17 mouse cellular contexts compared by ENCODE assay signal in the genomic region with DNA sequence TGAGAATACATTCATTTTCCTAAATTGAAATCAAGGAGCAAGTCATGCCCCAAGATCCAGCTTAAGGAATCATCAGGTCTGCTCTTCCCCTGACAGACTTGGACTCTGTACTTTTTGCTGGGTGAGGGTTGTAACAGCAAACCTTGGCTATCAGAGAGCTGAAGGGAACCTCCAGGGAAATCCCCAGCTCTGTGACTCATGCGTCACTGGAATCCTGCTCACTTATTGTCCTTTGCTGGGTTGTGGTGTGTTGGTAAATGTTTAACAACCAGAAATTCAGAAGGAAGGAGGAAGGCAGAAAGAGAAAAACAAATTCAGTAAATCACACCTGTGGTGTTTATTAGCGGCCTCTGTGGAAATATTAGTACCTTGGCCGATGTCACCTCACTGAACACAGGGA.
DNase-seq lines count a peak whose midpoint lies in the region; ATAC-seq and TF ChIP-seq lines count a peak whose summit lies in the region.
"Had no signal": no experiment of that assay in that cellular context is flagged by ENCODE, and none has a peak within 500 bp of the region (broad histone marks: within the 10 kb centered on the region; RNA-seq: fewer than 3 reads in every experiment).

No protein-coding gene starts in this region.

- DNase-seq in heart, adult 11 months = peak; percentile 42
- no peak for DNase-seq in heart, adult 2 months
- peak; percentile 31 to 65 for DNase-seq in kidney, postnatal 25 days
- peak; percentile 78 for DNase-seq in stomach, postnatal 0 days (ENCODE audit: low spot score)
- no peak for DNase-seq in left cerebral cortex, adult 11 months (ENCODE audit: low spot score)
- no peak for DNase-seq in right cerebral cortex, adult 18-20 months
- DNase-seq in thymus, postnatal 25 days = no peak
- DNase-seq: gastrocnemius, postnatal 25 days; layer of hippocampus, postnatal 36 days; lung, postnatal 4 days had no signal

- H3K79me2 ChIP-seq in heart, adult 2 months (replicated peaks; ENCODE audit: control insufficient read depth, insufficient read depth, low read length) = no peaks in the 10 kb centered on the region

- no peak overlapping the region for H3K27ac ChIP-seq in heart, adult 2 months
- 0 out of 2 replicates have a peak overlapping the region, but pooled peaks have one; percentile 26 for H3K27ac ChIP-seq in intestine, embryonic 16.5 days (ENCODE audit: low read length)
- no peak overlapping the region for H3K27ac ChIP-seq in stomach, postnatal 0 days (replicated peaks)
- H3K27ac ChIP-seq: embryonic facial prominence, embryonic 15.5 days; heart, embryonic 15.5 days; hindbrain, embryonic 15.5 days; limb, embryonic 13.5 days; midbrain, embryonic 15.5 days had no signal

- H3K27me3 ChIP-seq in heart, adult 2 months (ENCODE audit: control insufficient read depth, insufficient read depth, low read length) = no peaks in the 10 kb centered on the region
- no peaks in the 10 kb centered on the region for H3K27me3 ChIP-seq in intestine, embryonic 16.5 days (replicated peaks; ENCODE audit: control insufficient read depth, insufficient read depth, low read length)
- H3K27me3 ChIP-seq in stomach, postnatal 0 days (ENCODE audit: control insufficient read depth, insufficient read depth, low read length) = no peaks in the 10 kb centered on the region
- H3K27me3 ChIP-seq: embryonic facial prominence, embryonic 15.5 days; heart, embryonic 15.5 days; hindbrain, embryonic 15.5 days; limb, embryonic 13.5 days; midbrain, embryonic 15.5 days had no signal

- TF ChIP-seq CTCF in heart, adult 2 months (IDR thresholded peaks at IDR 0.05) = no peak
- no peak for TF ChIP-seq CTCF in stomach, postnatal 0 days (IDR thresholded peaks at IDR 0.05; ENCODE audit: low read depth)

- 76% methylated on average over 3 of the region's 3 CpGs for WGBS in heart, adult 2 months
- WGBS in intestine, embryonic 16.5 days = 60% methylated on average over 3 of the region's 3 CpGs
- 51% methylated on average over 3 of the region's 3 CpGs for WGBS in stomach, postnatal 0 days

- no peak for TF ChIP-seq EP300 in heart, adult 2 months (IDR thresholded peaks at IDR 0.05; ENCODE audit: insufficient read depth, low read depth, low read length)
- TF ChIP-seq EP300 in stomach, postnatal 0 days (optimal IDR thresholded peaks at IDR 0.05) = no peak

- no peak overlapping the region for H3K9ac ChIP-seq in heart, adult 2 months (ENCODE audit: low read depth, low read length)
- no peak overlapping the region for H3K9ac ChIP-seq in intestine, embryonic 16.5 days (ENCODE audit: low read depth, low read length)
- H3K9ac ChIP-seq in stomach, postnatal 0 days (ENCODE audit: low read length) = no peak overlapping the region
- H3K9ac ChIP-seq: embryonic facial prominence, embryonic 15.5 days; heart, embryonic 15.5 days; hindbrain, embryonic 15.5 days; limb, embryonic 13.5 days; midbrain, embryonic 15.5 days had no signal

- no peak overlapping the region for H3K4me2 ChIP-seq in intestine, embryonic 16.5 days (ENCODE audit: low read depth, low read length)
- H3K4me2 ChIP-seq in stomach, postnatal 0 days (replicated peaks; ENCODE audit: low read depth) = no peak overlapping the region
- H3K4me2 ChIP-seq: embryonic facial prominence, embryonic 15.5 days; heart, embryonic 15.5 days; hindbrain, embryonic 15.5 days; limb, embryonic 13.5 days; midbrain, embryonic 15.5 days had no signal

- H3K9me3 ChIP-seq in intestine, embryonic 16.5 days (ENCODE audit: control insufficient read depth, low read length) = no peaks in the 10 kb centered on the region
- H3K9me3 ChIP-seq in stomach, postnatal 0 days (ENCODE audit: control insufficient read depth, low read length) = no peaks in the 10 kb centered on the region
- H3K9me3 ChIP-seq: embryonic facial prominence, embryonic 15.5 days; heart, embryonic 15.5 days; hindbrain, embryonic 15.5 days; limb, embryonic 13.5 days; midbrain, embryonic 15.5 days had no signal

- no peak for TF ChIP-seq POLR2A in heart, adult 2 months (IDR thresholded peaks at IDR 0.05; ENCODE audit: insufficient read depth, low read depth, low read length)

- intact Hi-C loops in heart, adult 2 months (cut with DNase I) = no loop called here

- H3K4me1 ChIP-seq in heart, adult 2 months (ENCODE audit: control insufficient read depth, insufficient read depth, low read length) = no peaks in the 10 kb centered on the region
- no peaks in the 10 kb centered on the region for H3K4me1 ChIP-seq in intestine, embryonic 16.5 days (ENCODE audit: control insufficient read depth, insufficient read depth, low read length)
- H3K4me1 ChIP-seq in stomach, postnatal 0 days (replicated peaks; ENCODE audit: control insufficient read depth, insufficient read depth) = peaks cover 2% of the 10 kb centered on the region; the same call in 1 of the 2 replicates
- H3K4me1 ChIP-seq: embryonic facial prominence, embryonic 15.5 days had no signal

- peak; percentile 97 for ATAC-seq in intestine, embryonic 16.5 days
- ATAC-seq in stomach, postnatal 0 days (ENCODE audit: low FRiP score, low TSS enrichment) = peak; percentile 96
- ATAC-seq: forebrain, embryonic 14.5 days; midbrain, embryonic 15.5 days had no signal

- no peak overlapping the region for H3K4me3 ChIP-seq in heart, adult 2 months
- H3K4me3 ChIP-seq in intestine, embryonic 16.5 days (ENCODE audit: low read length) = no peak overlapping the region
- no peak overlapping the region for H3K4me3 ChIP-seq in stomach, postnatal 0 days (ENCODE audit: low read depth, low read length)
- H3K4me3 ChIP-seq: embryonic facial prominence, embryonic 15.5 days; heart, embryonic 15.5 days; hindbrain, embryonic 15.5 days; limb, embryonic 13.5 days; midbrain, embryonic 15.5 days had no signal

- H3K36me3 ChIP-seq in heart, adult 2 months (ENCODE audit: control insufficient read depth, insufficient read depth, low read length) = no peaks in the 10 kb centered on the region
- H3K36me3 ChIP-seq in intestine, embryonic 16.5 days (ENCODE audit: control insufficient read depth, insufficient read depth, low read length) = no peaks in the 10 kb centered on the region
- no peaks in the 10 kb centered on the region for H3K36me3 ChIP-seq in stomach, postnatal 0 days (ENCODE audit: control insufficient read depth, insufficient read depth, low read length)
- H3K36me3 ChIP-seq: embryonic facial prominence, embryonic 15.5 days; heart, embryonic 15.5 days; hindbrain, embryonic 15.5 days; limb, embryonic 13.5 days; midbrain, embryonic 15.5 days had no signal

Comparison
In these comparisons a context has a peak if more than half of its experiments do, and no peak if none do; other contexts are left out.
1. DNase-seq: peak in heart, adult 11 months (single experiment), kidney, postnatal 25 days (2 of 2) and stomach, postnatal 0 days (single experiment); none in heart, adult 2 months (0 of 2), left cerebral cortex, adult 11 months (single experiment), right cerebral cortex, adult 18-20 months (single experiment) and thymus, postnatal 25 days (single experiment).